Mouse (Mus musculus): ENCODE results near the gene Areg.

DNA sequence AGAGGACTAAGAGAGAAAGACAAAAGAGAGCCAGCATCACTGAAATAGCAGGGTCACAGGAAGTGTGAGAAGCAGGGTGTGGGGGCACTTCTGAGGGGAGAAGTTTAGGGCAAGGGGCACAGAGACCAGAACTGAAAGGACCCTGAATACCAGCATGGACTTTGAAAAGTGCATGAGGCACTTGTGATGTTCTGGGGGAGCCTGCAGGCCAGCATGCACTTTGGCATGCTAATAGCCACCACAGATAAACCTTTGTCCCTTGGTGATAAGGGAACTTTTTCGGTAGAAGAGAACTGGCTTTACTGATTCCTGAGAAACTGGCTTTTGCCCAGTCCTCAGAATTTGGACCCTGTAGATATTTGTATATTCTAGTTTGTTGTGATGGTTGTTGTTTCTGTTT lies 4.4 kb upstream of the Areg start:
- no peak for TF ChIP-seq CTCF (IDR thresholded peaks at IDR 0.05; ENCODE audit: control insufficient read depth, insufficient read depth, insufficient read length)
- TF ChIP-seq MAX (IDR thresholded peaks at IDR 0.05) = no peak

Measured in C2C12 (cell line).